Mouse (Mus musculus) stomach, embryonic 15.5 days (tissue): ENCODE data around the gene Ascl4. TPM values are rescaled to one million over a fixed set of nuclear protein-coding genes. Genes with fewer than 3 reads are reported as not detected.
A peak's percentile ranks its signal among the peaks of the same experiment; 100 is the strongest.

Experiments
- ATAC-seq: fragments of 200-750 bp; cut with Nextera tagmentation; 2 replicates; pipeline ENCODE4 v1.8.0; 2017; ENCODE audit warnings: low read depth, moderate number of reproducible peaks, moderate TSS enrichment; ENCODE audit not compliant: insufficient read depth, low FRiP score
- H3K27ac ChIP-seq: fragments of 300-500 bp; sonication (generic); 2 replicates; pipeline ENCODE4 v1.5.1; 2015; ENCODE audit warnings: mild to moderate bottlenecking, inconsistent platforms
- H3K27me3 ChIP-seq: fragments of 300-500 bp; sonication (generic); replicated peaks from 2 replicates; pipeline ENCODE4 v1.6.1; 2015; ENCODE audit warnings: inconsistent platforms
- H3K36me3 ChIP-seq: fragments of 300-500 bp; sonication (generic); 2 replicates; pipeline ENCODE4 v1.6.1; 2015; ENCODE audit warnings: inconsistent platforms
- H3K4me1 ChIP-seq: fragments of 300-500 bp; sonication (generic); 2 replicates; pipeline ENCODE4 v1.6.1; 2015; ENCODE audit warnings: inconsistent platforms
- H3K4me2 ChIP-seq: fragments of 300-500 bp; sonication (generic); 2 replicates; pipeline ENCODE4 v1.6.1; 2015; ENCODE audit warnings: mild to moderate bottlenecking, inconsistent platforms
- H3K4me3 ChIP-seq: fragments of 300-500 bp; sonication (generic); replicated peaks from 2 replicates; pipeline ENCODE4 v1.5.1; 2015; ENCODE audit warnings: inconsistent platforms
- H3K9ac ChIP-seq: fragments of 300-500 bp; sonication (generic); 2 replicates; pipeline ENCODE4 v1.6.1; 2015; ENCODE audit warnings: inconsistent platforms
- H3K9me3 ChIP-seq: fragments of 300-500 bp; sonication (generic); 2 replicates; pipeline ENCODE4 v1.6.1; 2016; ENCODE audit warnings: inconsistent platforms
- WGBS: fragments of 180-500 bp; shearing (Covaris S2); methylation state at CpG from one replicate; pipeline ENCODE4 v1.1.7; 2015; 5-methylcytosine and 5-hydroxymethylcytosine counted together
- polyA plus RNA-seq: library from polyadenylated mRNA; unstranded; fragments of >200 nt; fragmentation: Nextera tagmentation; extraction: Ambion mirVana; gene quantifications from 2 replicates; pipeline ENCODE4 v1.2.1, GENCODE M21; 2015

Gene Ascl4
- 0.35 and 0.37 TPM in 2 replicates for polyA plus RNA-seq

GRCm38 (mm10) chr10:85927676-85928445, at the start of gene Ascl4:
Gene Ascl4 (plus strand): TSS chr10:85927681.
- Histone ChIP-seq H3K4me1 (peaks cover 11% of the 10 kb centered on the region), H3K4me3 (peak within 1 kb of the TSS; percentile 53), H3K27me3 (peaks cover 7% of the 10 kb centered on the region; the same call in 1 of the 2 replicates), H3K9ac (no peak within 1 kb of the TSS), H3K4me2 (peak within 1 kb of the TSS; percentile 97), H3K27ac (no peak within 1 kb of the TSS), H3K36me3 (no peaks in the 10 kb centered on the region), H3K9me3 (no peaks in the 10 kb centered on the region)
- 2% methylated on average over 23 of the region's 23 CpGs for WGBS
- ATAC-seq: no peak

GRCm38 (mm10) chr10:85879886-85880486, 47.5 kb upstream of the Ascl4 start:
- H3K4me2 ChIP-seq: no peak overlapping the region
- ATAC-seq: no peak
- H3K9ac ChIP-seq: no peak overlapping the region
- 84% methylated on average over 8 of the region's 8 CpGs for WGBS
- no peak overlapping the region for H3K4me3 ChIP-seq
- no peaks in the 10 kb centered on the region for H3K27me3 ChIP-seq
- H3K27ac ChIP-seq: no peak overlapping the region
- H3K4me1 ChIP-seq: no peaks in the 10 kb centered on the region
- peaks cover 66% of the 10 kb centered on the region for H3K36me3 ChIP-seq
- no peaks in the 10 kb centered on the region for H3K9me3 ChIP-seq

- peak within 1 kb of the TSS; percentile 77 for H3K4me2 ChIP-seq
- peak; percentile 100 for ATAC-seq
- H3K9ac ChIP-seq: peak within 1 kb of the TSS; percentile 75
- H3K9me3 ChIP-seq: no peaks in the 10 kb centered on the region
- H3K36me3 ChIP-seq: peaks cover 5% of the 10 kb centered on the region; the same call in 1 of the 2 replicates
- 0 out of 2 replicates have a peak, but pooled peaks cover 11% of the 10 kb centered on the region for H3K4me1 ChIP-seq
- peak within 1 kb of the TSS; percentile 89 for H3K27ac ChIP-seq
- under 1% methylated on average over 77 of the region's 90 CpGs for WGBS
- H3K27me3 ChIP-seq: no peaks in the 10 kb centered on the region; the same call in 1 of the 2 replicates
- H3K4me3 ChIP-seq: peak within 1 kb of the TSS; percentile 99
These were observed 10.8 kb upstream of the Ascl4 start, which contains the start of gene Prdm4 for GRCm38 (mm10) chr10:85916498-85917309. Gene Prdm4 (minus strand): TSS chr10:85917142.

DNA sequence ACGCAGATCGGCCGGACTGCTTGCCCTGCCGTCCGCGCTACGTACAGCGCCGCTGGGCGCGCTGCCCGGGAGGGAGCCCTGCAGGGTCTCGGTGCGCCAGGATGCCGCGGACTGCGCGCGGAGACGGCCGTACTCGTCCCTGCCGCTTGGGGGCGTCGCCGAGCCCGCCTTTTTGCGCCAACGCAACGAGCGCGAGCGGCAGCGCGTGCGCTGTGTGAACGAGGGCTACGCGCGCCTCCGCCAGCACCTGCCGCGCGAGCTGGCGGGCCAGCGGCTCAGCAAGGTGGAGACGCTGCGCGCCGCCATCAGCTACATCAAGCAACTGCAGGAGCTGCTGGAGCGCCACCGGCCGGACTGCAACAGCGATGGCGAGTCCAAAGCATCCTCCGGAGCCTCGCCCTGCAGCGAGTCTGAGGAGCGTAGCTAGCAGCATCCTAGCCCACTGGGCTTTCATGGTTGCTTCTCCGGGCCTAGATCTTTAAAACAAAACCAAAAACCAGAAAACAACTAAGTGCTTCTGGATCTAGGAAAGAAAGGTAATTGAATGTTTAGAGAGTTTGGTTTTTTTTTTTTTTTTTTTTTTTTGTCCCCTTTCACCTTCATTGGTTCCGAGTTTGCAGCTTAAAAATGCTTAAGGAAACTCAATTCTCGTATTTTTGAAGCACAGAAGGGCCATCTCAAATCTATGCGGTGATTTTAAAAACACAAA, 1.2 kb downstream of the Ascl4 start:
- H3K4me2 ChIP-seq: peak overlapping the region; percentile 97
- WGBS: under 1% methylated on average over 63 of the region's 63 CpGs
- no peaks in the 10 kb centered on the region for H3K36me3 ChIP-seq
- peak overlapping the region; percentile 53 for H3K4me3 ChIP-seq
- peaks cover 11% of the 10 kb centered on the region for H3K4me1 ChIP-seq
- no peak overlapping the region for H3K27ac ChIP-seq
- H3K9me3 ChIP-seq: no peaks in the 10 kb centered on the region
- peak; percentile 85 for ATAC-seq
- H3K9ac ChIP-seq: no peak overlapping the region
- peaks cover 7% of the 10 kb centered on the region; the same call in 1 of the 2 replicates for H3K27me3 ChIP-seq

DNA sequence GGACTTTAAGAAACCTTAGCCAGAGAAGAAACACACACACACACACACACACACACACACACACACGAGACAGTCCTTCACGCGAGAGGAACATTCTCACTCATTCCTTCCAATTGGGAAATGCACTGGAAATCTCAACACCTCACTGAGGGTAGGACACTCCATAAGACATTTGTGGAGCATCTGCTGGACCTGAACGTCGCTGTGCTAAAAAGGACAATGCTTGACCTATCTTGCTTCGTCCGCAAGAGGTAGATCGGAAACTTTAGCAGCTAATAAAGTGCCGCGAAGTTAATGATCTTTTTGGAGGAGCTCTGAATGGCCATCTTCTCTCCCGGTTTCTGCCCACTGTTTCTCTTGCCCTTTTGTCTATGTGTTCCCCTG, 1.7 kb downstream of the Ascl4 start:
- Histone ChIP-seq H3K9me3 (no peaks in the 10 kb centered on the region), H3K4me1 (peaks cover 11% of the 10 kb centered on the region), H3K36me3 (no peaks in the 10 kb centered on the region), H3K27ac (no peak overlapping the region), H3K4me3 (peak overlapping the region; percentile 53), H3K27me3 (peaks cover 7% of the 10 kb centered on the region; the same call in 1 of the 2 replicates), H3K9ac (no peak overlapping the region), H3K4me2 (peak overlapping the region; percentile 97)
- no peak for ATAC-seq
- WGBS: 47% methylated on average over 11 of the region's 11 CpGs

- peaks cover 7% of the 10 kb centered on the region; the same call in 1 of the 2 replicates for H3K27me3 ChIP-seq
- H3K27ac ChIP-seq: no peak overlapping the region
- WGBS: 90% methylated on average over 11 of the region's 11 CpGs
- no peaks in the 10 kb centered on the region for H3K9me3 ChIP-seq
- no peaks in the 10 kb centered on the region for H3K36me3 ChIP-seq
- no peak overlapping the region for H3K4me2 ChIP-seq
- H3K9ac ChIP-seq: no peak overlapping the region
- no peak overlapping the region for H3K4me3 ChIP-seq
- H3K4me1 ChIP-seq: peaks cover 11% of the 10 kb centered on the region
- ATAC-seq: no peak
These were observed 2.5 kb downstream of the Ascl4 start for GRCm38 (mm10) chr10:85929962-85930361.

GRCm38 (mm10) chr10:85936280-85936965, 8.9 kb downstream of the Ascl4 start:
- Histone ChIP-seq H3K36me3 (peaks cover 32% of the 10 kb centered on the region), H3K4me2 (no peak overlapping the region), H3K4me1 (no peaks in the 10 kb centered on the region), H3K4me3 (no peak overlapping the region), H3K9ac (no peak overlapping the region), H3K9me3 (no peaks in the 10 kb centered on the region), H3K27me3 (no peaks in the 10 kb centered on the region), H3K27ac (no peak overlapping the region)
- ATAC-seq: no peak
- 94% methylated on average over 6 of the region's 6 CpGs for WGBS

- H3K9me3 ChIP-seq: no peaks in the 10 kb centered on the region
- no peak overlapping the region for H3K4me3 ChIP-seq
- no peak overlapping the region for H3K4me2 ChIP-seq
- 94% methylated on average over 8 of the region's 8 CpGs for WGBS
- no peak for ATAC-seq
- peaks cover 62% of the 10 kb centered on the region for H3K36me3 ChIP-seq
- H3K9ac ChIP-seq: no peak overlapping the region
- no peaks in the 10 kb centered on the region for H3K27me3 ChIP-seq
- no peaks in the 10 kb centered on the region for H3K4me1 ChIP-seq
- no peak overlapping the region for H3K27ac ChIP-seq
These were observed 21.2 kb downstream of the Ascl4 start for GRCm38 (mm10) chr10:85948483-85949196.

- H3K9me3 ChIP-seq: no peaks in the 10 kb centered on the region
- H3K27ac ChIP-seq: no peak overlapping the region
- peaks cover 52% of the 10 kb centered on the region for H3K36me3 ChIP-seq
- H3K4me1 ChIP-seq: peaks cover 4% of the 10 kb centered on the region; the same call in 1 of the 2 replicates
- H3K4me2 ChIP-seq: no peak overlapping the region
- no peaks in the 10 kb centered on the region for H3K27me3 ChIP-seq
- WGBS: 83% methylated on average over 6 of the region's 6 CpGs
- no peak overlapping the region for H3K9ac ChIP-seq
- no peak for ATAC-seq
- no peak overlapping the region for H3K4me3 ChIP-seq
These were observed 24.4 kb downstream of the Ascl4 start for GRCm38 (mm10) chr10:85951765-85952443.

DNA sequence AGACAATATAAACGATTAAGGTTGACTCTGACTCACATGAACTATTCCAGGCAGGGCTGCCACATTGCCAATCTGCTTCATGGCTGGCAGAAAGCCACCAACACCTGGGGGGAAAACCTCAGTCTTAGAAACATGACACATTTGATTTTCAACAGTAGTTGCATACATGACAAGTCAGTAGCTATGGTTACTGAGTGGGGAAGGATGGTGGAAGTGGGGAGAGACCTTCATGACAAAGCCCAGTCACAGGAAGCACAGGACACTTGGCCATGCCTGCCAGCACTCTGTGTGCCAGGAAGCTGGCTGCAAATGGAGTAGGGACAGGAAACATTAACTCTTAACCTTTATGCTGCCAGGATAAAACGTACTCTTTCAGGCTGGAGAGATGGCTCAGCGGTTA, 25.9 kb downstream of the Ascl4 start:
- ATAC-seq: no peak
- H3K4me2 ChIP-seq: no peak overlapping the region
- no peaks in the 10 kb centered on the region for H3K9me3 ChIP-seq
- no peak overlapping the region for H3K27ac ChIP-seq
- no peak overlapping the region for H3K9ac ChIP-seq
- H3K36me3 ChIP-seq: peaks cover 47% of the 10 kb centered on the region
- H3K4me1 ChIP-seq: peaks cover 4% of the 10 kb centered on the region; the same call in 1 of the 2 replicates
- H3K27me3 ChIP-seq: no peaks in the 10 kb centered on the region
- WGBS: 81% methylated on average over 3 of the region's 3 CpGs
- H3K4me3 ChIP-seq: no peak overlapping the region
